Mouse (Mus musculus) kidney, embryonic 14.5 days (tissue): ENCODE measurements around the gene Hoxa3. TPM values are rescaled to one million over a fixed set of nuclear protein-coding genes. Genes with fewer than 3 reads are reported as not detected.

ENCODE experiments used
- ATAC-seq: fragments of 200-750 bp; cut with Nextera tagmentation; 2 replicates; pipeline ENCODE4 v1.8.0; 2017; ENCODE audit warnings: moderate number of reproducible peaks, mild to moderate bottlenecking, moderate TSS enrichment, moderate library complexity; ENCODE audit not compliant: low FRiP score, low TSS enrichment
- H3K27ac ChIP-seq: fragments of 300-500 bp; sonication (generic); 2 replicates; pipeline ENCODE4 v1.5.1; 2014; ENCODE audit warnings: low read depth, mild to moderate bottlenecking, low read length, moderate library complexity, mixed read lengths
- H3K27me3 ChIP-seq: fragments of 300-500 bp; sonication (generic); 2 replicates; pipeline ENCODE4 v1.6.1; 2014; ENCODE audit warnings: mild to moderate bottlenecking, low read length; ENCODE audit not compliant: control insufficient read depth, insufficient read depth
- H3K36me3 ChIP-seq: fragments of 300-500 bp; sonication (generic); 2 replicates; pipeline ENCODE4 v1.6.1; 2014; ENCODE audit warnings: low read length, mixed read lengths; ENCODE audit not compliant: control insufficient read depth, insufficient read depth
- H3K4me1 ChIP-seq: fragments of 300-500 bp; sonication (generic); 2 replicates; pipeline ENCODE4 v1.6.1; 2014; ENCODE audit warnings: low read length, mixed read lengths; ENCODE audit not compliant: control insufficient read depth, insufficient read depth
- H3K4me2 ChIP-seq: fragments of 300-500 bp; sonication (generic); replicated peaks from 2 replicates; pipeline ENCODE4 v1.6.1; 2014; ENCODE audit warnings: low read depth, mild to moderate bottlenecking, low read length
- H3K4me3 ChIP-seq: fragments of 300-500 bp; sonication (generic); 2 replicates; pipeline ENCODE4 v1.5.1; 2014; ENCODE audit warnings: mild to moderate bottlenecking, low read length
- H3K9ac ChIP-seq: fragments of 300-500 bp; sonication (generic); 2 replicates; pipeline ENCODE4 v1.6.1; 2014; ENCODE audit warnings: low read depth, mild to moderate bottlenecking, low read length, moderate library complexity
- H3K9me3 ChIP-seq: fragments of 300-500 bp; sonication (generic); 2 replicates; pipeline ENCODE4 v1.6.1; 2016; ENCODE audit warnings: low read length; ENCODE audit not compliant: control insufficient read depth
- WGBS: fragments of 180-500 bp; shearing (Covaris S2); extraction: QIAGEN DNeasy Blood & Tissue Kit; methylation state at CpG from one replicate; pipeline ENCODE4 v1.1.7; 2014; 5-methylcytosine and 5-hydroxymethylcytosine counted together
- polyA plus RNA-seq: library from polyadenylated mRNA; unstranded; fragments of >200 nt; fragmentation: Nextera tagmentation; extraction: Ambion mirVana; gene quantifications from 2 replicates; pipeline ENCODE4 v1.2.1, GENCODE M21; 2014

The Hoxa3 gene
- polyA plus RNA-seq, 1 experiment from 2014 or later = 13.6 TPM

DNA sequence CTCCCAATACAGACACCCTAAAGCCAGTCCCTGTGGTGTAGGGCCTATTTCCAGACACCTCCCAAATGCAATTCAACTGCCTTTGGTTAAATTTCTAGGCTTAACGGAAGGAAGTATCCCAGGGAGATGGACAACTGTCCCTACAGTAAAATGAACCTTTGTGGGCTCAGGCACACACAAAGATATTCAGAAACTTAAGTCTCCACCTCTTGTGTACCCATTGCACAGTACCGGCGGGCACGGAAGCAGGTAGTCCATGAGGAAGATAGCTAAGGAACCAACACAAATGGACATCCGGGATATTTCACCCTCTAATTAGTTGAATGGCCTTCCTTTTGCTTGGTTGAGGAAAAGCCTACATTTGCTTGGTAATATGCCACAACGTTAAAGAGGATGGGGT is 36.7 kb downstream of the Hoxa3 start:
- H3K27ac ChIP-seq = peak overlapping the region; percentile 98
- H3K4me1 ChIP-seq = peaks cover 66% of the 10 kb centered on the region
- ATAC-seq = no peak
- H3K4me3 ChIP-seq = peak overlapping the region; percentile 71
- peaks cover 7% of the 10 kb centered on the region; the same call in 1 of the 2 replicates for H3K36me3 ChIP-seq
- peak overlapping the region; percentile 67 for H3K4me2 ChIP-seq
- H3K27me3 ChIP-seq = no peaks in the 10 kb centered on the region
- no peaks in the 10 kb centered on the region for H3K9me3 ChIP-seq
- H3K9ac ChIP-seq = peak overlapping the region; percentile 88
- WGBS = 0% methylated on average over 6 of the region's 6 CpGs

DNA sequence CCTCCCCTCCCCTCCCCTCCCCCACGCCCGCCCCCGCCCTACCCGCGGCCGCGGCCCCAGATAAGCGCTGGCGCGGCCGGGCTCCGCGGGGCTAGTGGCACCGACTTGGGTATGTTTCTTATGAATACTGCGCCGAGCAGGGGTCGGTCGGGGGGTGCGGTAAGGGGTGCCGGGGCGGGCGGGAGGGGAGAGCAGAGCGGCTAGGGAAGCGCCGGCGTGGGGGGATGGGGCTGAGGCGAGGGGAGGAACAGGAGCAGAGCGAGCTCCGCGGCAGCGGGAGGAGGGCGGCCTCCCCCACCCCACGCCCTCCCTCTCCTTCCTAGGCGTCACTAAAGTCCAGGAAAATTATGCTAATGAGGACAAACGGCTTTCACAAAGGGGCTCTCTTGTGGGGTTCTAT is 37.3 kb downstream of the Hoxa3 start:
- 2% methylated on average over 21 of the region's 35 CpGs for WGBS
- Histone ChIP-seq H3K4me1 (peaks cover 66% of the 10 kb centered on the region), H3K9me3 (no peaks in the 10 kb centered on the region), H3K36me3 (peaks cover 6% of the 10 kb centered on the region; the same call in 1 of the 2 replicates), H3K27me3 (no peaks in the 10 kb centered on the region), H3K4me3 (peak overlapping the region; percentile 71), H3K27ac (peak overlapping the region; percentile 98), H3K9ac (peak overlapping the region; percentile 88), H3K4me2 (peak overlapping the region; percentile 67)
- peak; percentile 37 for ATAC-seq

DNA sequence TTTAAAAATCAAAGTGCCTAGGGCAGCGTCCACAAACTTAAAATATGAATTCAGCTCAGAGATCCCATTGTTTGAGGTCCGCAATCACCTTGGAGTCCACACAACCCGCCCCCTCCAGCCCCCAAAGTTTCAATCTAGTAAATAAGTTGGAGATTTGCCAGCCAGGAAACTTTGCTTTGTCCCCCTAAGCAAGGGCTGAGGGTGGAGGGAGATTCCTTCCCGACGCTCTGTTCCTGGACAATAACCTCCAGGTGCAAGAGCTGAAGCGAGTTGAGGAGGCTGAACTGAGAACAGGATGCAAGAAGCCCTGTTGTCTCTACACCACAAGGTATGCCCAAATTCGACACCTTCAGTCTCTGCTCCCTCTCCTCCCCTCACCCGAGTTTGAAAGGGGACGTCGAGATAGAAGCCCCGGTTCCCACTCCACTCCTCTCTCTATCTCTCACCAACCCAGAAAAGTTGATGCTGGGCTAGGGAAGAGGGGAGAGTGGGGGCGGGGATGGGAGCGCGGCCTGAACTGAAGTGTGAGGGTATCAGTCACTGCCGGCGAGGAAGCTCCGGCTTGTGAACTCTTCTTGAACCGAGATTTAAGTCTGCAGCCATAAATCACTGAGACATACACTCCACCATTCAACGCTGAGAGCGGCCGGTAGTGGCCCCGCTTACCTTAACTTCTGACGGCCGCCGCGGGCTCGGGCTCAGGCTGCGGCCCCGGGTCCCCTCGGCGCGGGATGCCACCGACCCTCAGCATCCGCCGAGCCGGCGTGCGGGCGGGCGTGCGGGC is 38.0 kb downstream of the Hoxa3 start:
- Histone ChIP-seq H3K4me3 (peak overlapping the region; percentile 71), H3K36me3 (peaks cover 12% of the 10 kb centered on the region; the same call in 1 of the 2 replicates), H3K4me2 (peak overlapping the region; percentile 67), H3K9me3 (no peaks in the 10 kb centered on the region), H3K9ac (peak overlapping the region; percentile 88), H3K27ac (peak overlapping the region; percentile 98), H3K4me1 (peaks cover 66% of the 10 kb centered on the region), H3K27me3 (no peaks in the 10 kb centered on the region)
- ATAC-seq = peak; percentile 65
- 2% methylated on average over 41 of the region's 41 CpGs for WGBS

- Histone ChIP-seq H3K9ac (no peak overlapping the region; the same call in 1 of the 2 replicates), H3K27ac (peak overlapping the region; percentile 97), H3K27me3 (no peaks in the 10 kb centered on the region), H3K4me2 (peak overlapping the region; percentile 59), H3K36me3 (peaks cover 15% of the 10 kb centered on the region; the same call in 1 of the 2 replicates), H3K4me3 (peak overlapping the region; percentile 35), H3K9me3 (no peaks in the 10 kb centered on the region), H3K4me1 (peaks cover 61% of the 10 kb centered on the region)
- 0% methylated on average over 4 of the region's 4 CpGs for WGBS
- ATAC-seq = no peak
Measured at GRCm38 (mm10) chr6:52173648-52174047, 39.5 kb downstream of the Hoxa3 start.

DNA sequence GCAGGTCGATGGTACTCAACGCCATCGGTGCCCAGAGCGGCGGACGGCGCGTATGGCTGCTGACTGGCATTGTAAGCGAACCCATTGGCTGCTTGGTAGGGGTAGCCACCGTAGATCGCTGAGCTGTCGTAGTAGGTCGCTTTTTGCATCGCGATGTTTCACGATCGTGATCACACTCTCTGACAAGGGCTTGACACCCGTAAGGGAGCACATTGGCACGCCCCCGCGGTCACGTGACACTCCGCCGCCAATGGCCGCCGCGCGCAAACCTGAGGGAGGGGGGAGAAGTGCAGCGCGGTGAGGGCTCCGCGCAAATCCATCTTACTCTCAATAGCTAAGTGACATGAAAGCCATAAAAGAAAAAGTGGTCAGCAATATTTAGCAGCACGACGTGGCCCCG is 40.6 kb downstream of the Hoxa3 start:
- Histone ChIP-seq H3K9ac (peak overlapping the region; percentile 47), H3K4me1 (peaks cover 68% of the 10 kb centered on the region), H3K4me3 (peak overlapping the region; percentile 35), H3K4me2 (peak overlapping the region; percentile 59), H3K27me3 (no peaks in the 10 kb centered on the region; the same call in 1 of the 2 replicates), H3K27ac (peak overlapping the region; percentile 97), H3K9me3 (no peaks in the 10 kb centered on the region), H3K36me3 (peaks cover 15% of the 10 kb centered on the region; the same call in 1 of the 2 replicates)
- ATAC-seq = peak; percentile 59
- WGBS = under 1% methylated on average over 35 of the region's 35 CpGs

DNA sequence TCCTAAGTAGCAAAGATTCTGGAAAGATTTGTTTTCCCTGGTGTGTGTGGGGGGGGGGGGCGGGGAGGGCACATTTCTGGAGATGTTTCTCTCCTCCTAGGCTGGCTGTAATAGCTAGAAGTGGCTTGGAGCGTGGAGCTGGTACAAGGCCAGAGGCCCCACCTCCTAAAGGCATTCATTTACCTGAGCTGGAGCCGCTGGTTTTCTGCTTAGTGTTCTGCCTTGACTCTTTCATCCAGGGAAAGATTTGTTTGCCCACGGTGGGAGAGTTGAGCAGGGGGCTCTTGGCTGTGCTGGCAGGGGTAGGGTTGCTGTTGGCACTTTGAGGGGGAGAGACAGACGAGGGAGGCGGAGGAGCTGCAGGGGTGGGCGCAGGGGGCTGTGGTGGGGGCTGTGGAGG is 41.2 kb downstream of the Hoxa3 start:
- Histone ChIP-seq H3K27me3 (no peaks in the 10 kb centered on the region; the same call in 1 of the 2 replicates), H3K4me1 (peaks cover 72% of the 10 kb centered on the region), H3K4me2 (peak overlapping the region; percentile 59), H3K9ac (peak overlapping the region; percentile 47), H3K9me3 (no peaks in the 10 kb centered on the region), H3K4me3 (peak overlapping the region; percentile 35), H3K36me3 (peaks cover 15% of the 10 kb centered on the region; the same call in 1 of the 2 replicates), H3K27ac (peak overlapping the region; percentile 97)
- 12% methylated on average over 7 of the region's 7 CpGs for whole genome bisulfite sequencing
- no peak; the same call in 1 of the 2 replicates for ATAC-seq

DNA sequence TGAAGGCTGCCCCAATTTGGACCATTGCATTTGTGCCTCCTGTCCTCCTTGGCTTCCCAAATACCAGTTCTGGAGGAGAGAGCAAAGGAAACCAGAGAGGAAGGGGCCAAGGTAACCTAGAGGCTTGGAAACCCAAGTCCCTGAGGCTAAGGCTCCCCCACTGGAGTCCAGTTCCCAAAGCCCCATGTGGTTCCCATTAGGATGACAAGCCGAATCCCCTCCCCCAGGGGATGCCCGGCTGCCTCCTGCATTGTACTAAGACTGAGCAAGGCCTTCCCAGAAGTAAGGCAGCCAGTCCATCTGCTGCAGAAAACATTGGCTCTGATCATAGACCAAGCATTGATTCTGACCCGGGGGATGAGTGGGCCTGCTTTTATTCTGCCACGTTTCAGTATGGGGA is 41.8 kb downstream of the Hoxa3 start:
- H3K4me2 ChIP-seq = 0 out of 2 replicates have a peak overlapping the region, but pooled peaks have one; percentile 15
- no peaks in the 10 kb centered on the region; the same call in 1 of the 2 replicates for H3K27me3 ChIP-seq
- H3K9ac ChIP-seq = 0 out of 2 replicates have a peak overlapping the region, but pooled peaks have one; percentile 44
- no peaks in the 10 kb centered on the region for H3K9me3 ChIP-seq
- no peak for ATAC-seq
- H3K4me3 ChIP-seq = no peak overlapping the region
- H3K4me1 ChIP-seq = peaks cover 71% of the 10 kb centered on the region
- H3K36me3 ChIP-seq = peaks cover 15% of the 10 kb centered on the region; the same call in 1 of the 2 replicates
- H3K27ac ChIP-seq = peak overlapping the region; percentile 97
- 9% methylated on average over 4 of the region's 4 CpGs for WGBS

- WGBS = 21% methylated on average over 5 of the region's 5 CpGs
Measured at GRCm38 (mm10) chr6:52170898-52171223, 42.3 kb downstream of the Hoxa3 start.

More at GRCm38 (mm10) chr6:52170898-52171223, 42.3 kb downstream of the Hoxa3 start:
- peak overlapping the region; percentile 32 for H3K4me2 ChIP-seq
- H3K9me3 ChIP-seq = no peaks in the 10 kb centered on the region
- peak overlapping the region; percentile 97 for H3K27ac ChIP-seq
- peaks cover 72% of the 10 kb centered on the region for H3K4me1 ChIP-seq
- ATAC-seq = no peak
- H3K36me3 ChIP-seq = peaks cover 15% of the 10 kb centered on the region; the same call in 1 of the 2 replicates
- no peaks in the 10 kb centered on the region; the same call in 1 of the 2 replicates for H3K27me3 ChIP-seq
- no peak overlapping the region for H3K4me3 ChIP-seq
- peak overlapping the region; percentile 44 for H3K9ac ChIP-seq
